Mouse (Mus musculus): ENCODE data around the gene Ticam1. TPM values are rescaled to one million over a fixed set of nuclear protein-coding genes. Genes with fewer than 3 reads are reported as not detected.

Gene Ticam1
- polyA plus RNA-seq, 1 experiment from 2014 or later: 2.2 TPM

GRCm38 (mm10) chr17:56283316-56283715, 6.7 kb upstream of the Ticam1 start:
- WGBS: 92% methylated on average over 8 of the region's 8 CpGs
- Histone ChIP-seq H3K36me3 (ENCODE audit: control insufficient read depth, insufficient read depth, low read length) (no peaks in the 10 kb centered on the region), H3K27ac (ENCODE audit: low read depth, low read length) (no peak overlapping the region), H3K4me3 (ENCODE audit: low read depth, low read length) (no peak overlapping the region), H3K4me2 (ENCODE audit: low read length) (no peak overlapping the region), H3K9ac (ENCODE audit: low read length) (no peak overlapping the region), H3K4me1 (ENCODE audit: control insufficient read depth, insufficient read depth, low read length) (no peaks in the 10 kb centered on the region), H3K9me3 (replicated peaks; ENCODE audit: control insufficient read depth, low read length) (no peaks in the 10 kb centered on the region), H3K27me3 (replicated peaks; ENCODE audit: control insufficient read depth, insufficient read depth, low read length) (no peaks in the 10 kb centered on the region)
- ATAC-seq (no peak), DNase-seq (ENCODE audit: low spot score) (no peak)

GRCm38 (mm10) chr17:56282802-56283201, 6.2 kb upstream of the Ticam1 start:
- H3K27me3 ChIP-seq (replicated peaks; ENCODE audit: control insufficient read depth, insufficient read depth, low read length): no peaks in the 10 kb centered on the region
- H3K9ac ChIP-seq (ENCODE audit: low read length): no peak overlapping the region
- no peaks in the 10 kb centered on the region for H3K9me3 ChIP-seq (replicated peaks; ENCODE audit: control insufficient read depth, low read length)
- H3K36me3 ChIP-seq (ENCODE audit: control insufficient read depth, insufficient read depth, low read length): no peaks in the 10 kb centered on the region
- no peak overlapping the region for H3K4me2 ChIP-seq (ENCODE audit: low read length)
- no peak for ATAC-seq
- 85% methylated on average over 4 of the region's 4 CpGs for WGBS
- no peak for DNase-seq (ENCODE audit: low spot score)
- no peaks in the 10 kb centered on the region for H3K4me1 ChIP-seq (ENCODE audit: control insufficient read depth, insufficient read depth, low read length)
- no peak overlapping the region for H3K27ac ChIP-seq (ENCODE audit: low read depth, low read length)
- no peak overlapping the region for H3K4me3 ChIP-seq (ENCODE audit: low read depth, low read length)

GRCm38 (mm10) chr17:56281193-56281592, 4.6 kb upstream of the Ticam1 start:
- WGBS: 97% methylated on average over 12 of the region's 12 CpGs
- no peaks in the 10 kb centered on the region; the same call in 1 of the 2 replicates for H3K4me1 ChIP-seq (ENCODE audit: control insufficient read depth, insufficient read depth, low read length)

GRCm38 (mm10) chr17:56279481-56280155, 3.0 kb upstream of the Ticam1 start:
- H3K9me3 ChIP-seq (replicated peaks; ENCODE audit: control insufficient read depth, low read length): no peaks in the 10 kb centered on the region
- 90% methylated on average over 12 of the region's 12 CpGs for WGBS

More at GRCm38 (mm10) chr17:56281193-56281592, 4.6 kb upstream of the Ticam1 start:
- H3K27me3 ChIP-seq (replicated peaks; ENCODE audit: control insufficient read depth, insufficient read depth, low read length): no peaks in the 10 kb centered on the region
- H3K9me3 ChIP-seq (replicated peaks; ENCODE audit: control insufficient read depth, low read length): no peaks in the 10 kb centered on the region
- H3K4me3 ChIP-seq (ENCODE audit: low read depth, low read length): no peak overlapping the region
- no peak overlapping the region for H3K9ac ChIP-seq (ENCODE audit: low read length)
- no peak for ATAC-seq
- no peak overlapping the region for H3K4me2 ChIP-seq (ENCODE audit: low read length)
- DNase-seq (ENCODE audit: low spot score): no peak
- H3K36me3 ChIP-seq (ENCODE audit: control insufficient read depth, insufficient read depth, low read length): no peaks in the 10 kb centered on the region
- no peak overlapping the region for H3K27ac ChIP-seq (ENCODE audit: low read depth, low read length)

GRCm38 (mm10) chr17:56278340-56278739, 1.8 kb upstream of the Ticam1 start:
- DNase-seq (ENCODE audit: low spot score): no peak
- no peak overlapping the region for H3K9ac ChIP-seq (ENCODE audit: low read length)
- H3K27me3 ChIP-seq (replicated peaks; ENCODE audit: control insufficient read depth, insufficient read depth, low read length): no peaks in the 10 kb centered on the region
- H3K4me1 ChIP-seq (ENCODE audit: control insufficient read depth, insufficient read depth, low read length): no peaks in the 10 kb centered on the region; the same call in 1 of the 2 replicates
- H3K4me2 ChIP-seq (ENCODE audit: low read length): no peak overlapping the region
- no peak overlapping the region for H3K4me3 ChIP-seq (ENCODE audit: low read depth, low read length)
- no peaks in the 10 kb centered on the region for H3K9me3 ChIP-seq (replicated peaks; ENCODE audit: control insufficient read depth, low read length)
- WGBS: 91% methylated on average over 5 of the region's 5 CpGs
- ATAC-seq: no peak
- H3K36me3 ChIP-seq (ENCODE audit: control insufficient read depth, insufficient read depth, low read length): no peaks in the 10 kb centered on the region
- no peak overlapping the region for H3K27ac ChIP-seq (ENCODE audit: low read depth, low read length)

More at GRCm38 (mm10) chr17:56279481-56280155, 3.0 kb upstream of the Ticam1 start:
- Histone ChIP-seq H3K4me2 (ENCODE audit: low read length) (no peak overlapping the region), H3K27me3 (replicated peaks; ENCODE audit: control insufficient read depth, insufficient read depth, low read length) (no peaks in the 10 kb centered on the region), H3K4me1 (ENCODE audit: control insufficient read depth, insufficient read depth, low read length) (no peaks in the 10 kb centered on the region; the same call in 1 of the 2 replicates), H3K4me3 (ENCODE audit: low read depth, low read length) (no peak overlapping the region), H3K9ac (ENCODE audit: low read length) (no peak overlapping the region), H3K27ac (ENCODE audit: low read depth, low read length) (no peak overlapping the region), H3K36me3 (ENCODE audit: control insufficient read depth, insufficient read depth, low read length) (no peaks in the 10 kb centered on the region)
- DNase-seq (ENCODE audit: low spot score) (no peak), ATAC-seq (no peak)

GRCm38 (mm10) chr17:56277567-56277893, 944 bp upstream of the Ticam1 start:
- Histone ChIP-seq H3K4me3 (ENCODE audit: low read depth, low read length) (no peak overlapping the region), H3K27me3 (replicated peaks; ENCODE audit: control insufficient read depth, insufficient read depth, low read length) (no peaks in the 10 kb centered on the region), H3K27ac (ENCODE audit: low read depth, low read length) (no peak overlapping the region), H3K9ac (ENCODE audit: low read length) (no peak overlapping the region), H3K4me1 (ENCODE audit: control insufficient read depth, insufficient read depth, low read length) (no peaks in the 10 kb centered on the region; the same call in 1 of the 2 replicates), H3K36me3 (ENCODE audit: control insufficient read depth, insufficient read depth, low read length) (no peaks in the 10 kb centered on the region), H3K9me3 (replicated peaks; ENCODE audit: control insufficient read depth, low read length) (no peaks in the 10 kb centered on the region), H3K4me2 (ENCODE audit: low read length) (no peak overlapping the region)
- DNase-seq (ENCODE audit: low spot score) (no peak), ATAC-seq (no peak)
- 50% methylated on average over 2 of the region's 2 CpGs for WGBS

- Histone ChIP-seq H3K4me2 (ENCODE audit: low read length) (peak overlapping the region; percentile 62), H3K27me3 (replicated peaks; ENCODE audit: control insufficient read depth, insufficient read depth, low read length) (no peaks in the 10 kb centered on the region), H3K4me1 (ENCODE audit: control insufficient read depth, insufficient read depth, low read length) (no peaks in the 10 kb centered on the region; the same call in 1 of the 2 replicates), H3K4me3 (ENCODE audit: low read depth, low read length) (peak overlapping the region; percentile 35), H3K9ac (ENCODE audit: low read length) (peak overlapping the region; percentile 67), H3K36me3 (ENCODE audit: control insufficient read depth, insufficient read depth, low read length) (no peaks in the 10 kb centered on the region), H3K27ac (ENCODE audit: low read depth, low read length) (no peak overlapping the region), H3K9me3 (replicated peaks; ENCODE audit: control insufficient read depth, low read length) (no peaks in the 10 kb centered on the region)
- no peak for DNase-seq (ENCODE audit: low spot score)
- 0 out of 2 replicates have a peak, but pooled peaks have one; percentile 22 for ATAC-seq
- 29% methylated on average over 5 of the region's 5 CpGs for WGBS
Observed at GRCm38 (mm10) chr17:56275842-56276480, 625 bp downstream of the Ticam1 start.

GRCm38 (mm10) chr17:56273986-56274385, 2.6 kb downstream of the Ticam1 start:
- no peaks in the 10 kb centered on the region for H3K9me3 ChIP-seq (replicated peaks; ENCODE audit: control insufficient read depth, low read length)
- H3K4me3 ChIP-seq (ENCODE audit: low read depth, low read length): no peak overlapping the region
- WGBS: 91% methylated on average over 5 of the region's 5 CpGs
- H3K9ac ChIP-seq (ENCODE audit: low read length): no peak overlapping the region
- no peaks in the 10 kb centered on the region; the same call in 1 of the 2 replicates for H3K4me1 ChIP-seq (ENCODE audit: control insufficient read depth, insufficient read depth, low read length)
- H3K27me3 ChIP-seq (replicated peaks; ENCODE audit: control insufficient read depth, insufficient read depth, low read length): no peaks in the 10 kb centered on the region
- no peaks in the 10 kb centered on the region for H3K36me3 ChIP-seq (ENCODE audit: control insufficient read depth, insufficient read depth, low read length)
- H3K4me2 ChIP-seq (ENCODE audit: low read length): no peak overlapping the region
- H3K27ac ChIP-seq (ENCODE audit: low read depth, low read length): no peak overlapping the region
- no peak for ATAC-seq
- DNase-seq (ENCODE audit: low spot score): no peak

- DNase-seq (ENCODE audit: low spot score) (no peak), ATAC-seq (no peak)
- 88% methylated on average over 7 of the region's 7 CpGs for WGBS
- no peaks in the 10 kb centered on the region for H3K36me3 ChIP-seq (ENCODE audit: control insufficient read depth, insufficient read depth, low read length)
- no peak overlapping the region for H3K4me3 ChIP-seq (ENCODE audit: low read depth, low read length)
- no peak overlapping the region for H3K4me2 ChIP-seq (ENCODE audit: low read length)
- H3K9me3 ChIP-seq (replicated peaks; ENCODE audit: control insufficient read depth, low read length): no peaks in the 10 kb centered on the region
- no peaks in the 10 kb centered on the region for H3K27me3 ChIP-seq (replicated peaks; ENCODE audit: control insufficient read depth, insufficient read depth, low read length)
- H3K27ac ChIP-seq (ENCODE audit: low read depth, low read length): no peak overlapping the region
- no peak overlapping the region for H3K9ac ChIP-seq (ENCODE audit: low read length)
- H3K4me1 ChIP-seq (ENCODE audit: control insufficient read depth, insufficient read depth, low read length): no peaks in the 10 kb centered on the region; the same call in 1 of the 2 replicates
Observed at GRCm38 (mm10) chr17:56273482-56273881, 3.1 kb downstream of the Ticam1 start.

Measured in forebrain, embryonic 14.5 days (tissue).